Mouse (Mus musculus) retina, embryonic 14.5 days (tissue): Measurements from ENCODE around the gene Xrcc3.

Experiments used
- DNase-seq: peaks from one replicate; pipeline ENCODE4 v3.0.0-alpha.2; 2015; ENCODE audit warnings: low spot score

The Xrcc3 gene

GRCm38 (mm10) chr12:111814769-111815762 lies 1.4 kb upstream of the Xrcc3 start:
- DNase-seq: peak; percentile 25

GRCm38 (mm10) chr12:111813111-111813765 lies 435 bp downstream of the Xrcc3 start:
- DNase-seq: peak; percentile 27

GRCm38 (mm10) chr12:111812611-111813010 lies 1.1 kb downstream of the Xrcc3 start:
- DNase-seq: no peak

GRCm38 (mm10) chr12:111812075-111812474 lies 1.6 kb downstream of the Xrcc3 start:
- no peak for DNase-seq

- peak; percentile 84 for DNase-seq
These were observed 3.9 kb downstream of the Xrcc3 start for GRCm38 (mm10) chr12:111809762-111810161.

- no peak for DNase-seq
These were observed 4.9 kb downstream of the Xrcc3 start for GRCm38 (mm10) chr12:111808775-111809174.

GRCm38 (mm10) chr12:111803538-111803937 lies 10.1 kb downstream of the Xrcc3 start:
- DNase-seq: no peak

- DNase-seq: no peak
These were observed 13.1 kb downstream of the Xrcc3 start for GRCm38 (mm10) chr12:111800459-111801183.

- no peak for DNase-seq
These were observed 15.2 kb downstream of the Xrcc3 start for GRCm38 (mm10) chr12:111798493-111798892.

GRCm38 (mm10) chr12:111797251-111797650 lies 16.4 kb downstream of the Xrcc3 start:
- DNase-seq: no peak

- no peak for DNase-seq
These were observed 18.3 kb downstream of the Xrcc3 start for GRCm38 (mm10) chr12:111795180-111795895.

GRCm38 (mm10) chr12:111794526-111795179 lies 19.0 kb downstream of the Xrcc3 start:
- no peak for DNase-seq

GRCm38 (mm10) chr12:111794102-111794501 lies 19.6 kb downstream of the Xrcc3 start:
- no peak for DNase-seq

GRCm38 (mm10) chr12:111791474-111792104 lies 22.1 kb downstream of the Xrcc3 start:
- DNase-seq: no peak

- no peak for DNase-seq
These were observed 23.0 kb downstream of the Xrcc3 start for GRCm38 (mm10) chr12:111790631-111791030.

GRCm38 (mm10) chr12:111790090-111790489 lies 23.6 kb downstream of the Xrcc3 start:
- no peak for DNase-seq

- no peak for DNase-seq
These were observed 26.7 kb downstream of the Xrcc3 start for GRCm38 (mm10) chr12:111787015-111787414.

GRCm38 (mm10) chr12:111785174-111785573 lies 28.5 kb downstream of the Xrcc3 start:
- DNase-seq: no peak

GRCm38 (mm10) chr12:111779544-111779943 lies 34.1 kb downstream of the Xrcc3 start:
- DNase-seq: no peak

- DNase-seq: no peak
These were observed 35.8 kb downstream of the Xrcc3 start for GRCm38 (mm10) chr12:111777919-111778318.

GRCm38 (mm10) chr12:111774845-111775244 lies 38.8 kb downstream of the Xrcc3 start:
- no peak for DNase-seq
